8 mouse cellular contexts compared by ENCODE assay signal in genomic region chr17:35393864-35394800, GRCm38 (mm10). TPM values are rescaled to one million over a fixed set of nuclear protein-coding genes. Genes with fewer than 3 reads are reported as not detected.
DNase-seq lines count a peak whose midpoint lies in the region; ATAC-seq and TF ChIP-seq lines count a peak whose summit lies in the region.
"Not testable (repeated sequence)": the region's sequence is repeated elsewhere in the genome, so short reads cannot be mapped to it uniquely, and the experiment has no call there.

No protein-coding gene starts in this region.

- not testable (repeated sequence) for H3K36me3 ChIP-seq in embryonic facial prominence, embryonic 13.5 days; lung, embryonic 14.5 days (ENCODE audit: insufficient read depth); stomach, embryonic 16.5 days (ENCODE audit: control insufficient read depth, insufficient read depth, low read length)

- not testable (repeated sequence) for H3K27ac ChIP-seq in embryonic facial prominence, embryonic 13.5 days; lung, embryonic 14.5 days (ENCODE audit: low read depth); stomach, embryonic 16.5 days (ENCODE audit: low read length)

- TF ChIP-seq CTCF in lung, embryonic 14.5 days (IDR thresholded peaks at IDR 0.05; ENCODE audit: low read depth): not testable (repeated sequence)

- H3K9ac ChIP-seq in embryonic facial prominence, embryonic 13.5 days; lung, embryonic 14.5 days; stomach, embryonic 16.5 days (ENCODE audit: low read length): not testable (repeated sequence)

- not testable (repeated sequence) for ATAC-seq in embryonic facial prominence, embryonic 13.5 days (ENCODE audit: insufficient number of reproducible peaks, insufficient read depth, low FRiP score, low TSS enrichment, low read depth)
- ATAC-seq in lung, embryonic 14.5 days (ENCODE audit: insufficient read depth): peak; percentile 80; the same call in 1 of the 2 replicates
- peak; percentile 97 for ATAC-seq in monocyte, adult 5-6 weeks (replicated peaks; ENCODE audit: insufficient number of reproducible peaks, low FRiP score, low TSS enrichment, poor library complexity, severe bottlenecking)
- ATAC-seq in stomach, embryonic 16.5 days (ENCODE audit: insufficient read depth, low FRiP score): peak; percentile 77

- 2% methylated on average over 49 of the region's 75 CpGs for WGBS in embryonic facial prominence, embryonic 13.5 days
- WGBS in lung, embryonic 14.5 days: 2% methylated on average over 55 of the region's 75 CpGs
- 2% methylated on average over 51 of the region's 75 CpGs for WGBS in stomach, embryonic 16.5 days

- peaks cover 21% of the 10 kb centered on the region for H3K27me3 ChIP-seq in embryonic facial prominence, embryonic 13.5 days
- H3K27me3 ChIP-seq in lung, embryonic 14.5 days (ENCODE audit: insufficient read depth, low read length); stomach, embryonic 16.5 days (ENCODE audit: control insufficient read depth, insufficient read depth, low read length): not testable (repeated sequence)

- peak overlapping the region; percentile 52 for H3K4me2 ChIP-seq in embryonic facial prominence, embryonic 13.5 days
- peak overlapping the region; percentile 48 for H3K4me2 ChIP-seq in lung, embryonic 14.5 days
- peak overlapping the region; percentile 42 for H3K4me2 ChIP-seq in stomach, embryonic 16.5 days (ENCODE audit: low read depth, low read length)

- peak; percentile 35 to 59 for DNase-seq in adrenal gland, adult (ENCODE audit: inconsistent age in 2 of 2, low spot score in 1 of 2)
- DNase-seq in heart, adult 8-10 months (ENCODE audit: low spot score): peak; percentile 21
- peak; percentile 46 for DNase-seq in induced T-regulatory cell, adult 2 months (ENCODE audit: low read depth)
- DNase-seq in kidney, postnatal 4 days: peak; percentile 21 to 31
- not testable (repeated sequence) for DNase-seq in lung, embryonic 14.5 days

- H3K4me1 ChIP-seq in embryonic facial prominence, embryonic 13.5 days; lung, embryonic 14.5 days (ENCODE audit: insufficient read depth); stomach, embryonic 16.5 days (ENCODE audit: control insufficient read depth, insufficient read depth, low read length): not testable (repeated sequence)

- H3K9me3 ChIP-seq in embryonic facial prominence, embryonic 13.5 days; lung, embryonic 14.5 days (ENCODE audit: low read depth, low read length); stomach, embryonic 16.5 days (replicated peaks; ENCODE audit: control insufficient read depth, low read length): not testable (repeated sequence)

- peak overlapping the region; percentile 27 for H3K4me3 ChIP-seq in embryonic facial prominence, embryonic 13.5 days
- peak overlapping the region; percentile 20; the same call in 1 of the 2 replicates for H3K4me3 ChIP-seq in lung, embryonic 14.5 days (ENCODE audit: low read depth, low read length)
- H3K4me3 ChIP-seq in stomach, embryonic 16.5 days (replicated peaks; ENCODE audit: low read length): peak overlapping the region; percentile 25; the same call in 1 of the 2 replicates

RNA-seq across cellular contexts. Expression of gene H2-Q4, which starts 14.7 kb away (rescaled TPM):
- 1.6 and 2.1 TPM in 2 replicates for polyA plus RNA-seq in embryonic facial prominence, embryonic 13.5 days (2015; fragmentation: Nextera tagmentation; extraction: Ambion mirVana)
- 10 to 100 TPM; 14.6 to 22.3 (median 16.7) TPM for total RNA-seq in heart, adult 8-10 months (2022)
- polyA plus RNA-seq in lung, embryonic 14.5 days (2014; fragmentation: Nextera tagmentation; extraction: Ambion mirVana): 5.0 and 6.0 TPM in 2 replicates
- 159 to 219 TPM (median 177 TPM) in 3 replicates for total RNA-seq in monocyte, adult 5-6 weeks (2017)
- polyA plus RNA-seq in stomach, embryonic 16.5 days (2015; fragmentation: Nextera tagmentation; extraction: Ambion mirVana): 2.2 and 2.6 TPM in 2 replicates

RNA-seq across cellular contexts. Expression of gene H2-Q6, which starts 30.5 kb away (rescaled TPM):
- 0.28 and 0.55 TPM in 2 replicates for polyA plus RNA-seq in embryonic facial prominence, embryonic 13.5 days (2015; fragmentation: Nextera tagmentation; extraction: Ambion mirVana)
- 1 to 10 TPM; 3.8 to 8.0 (median 4.4) TPM for total RNA-seq in heart, adult 8-10 months (2022)
- polyA plus RNA-seq in lung, embryonic 14.5 days (2014; fragmentation: Nextera tagmentation; extraction: Ambion mirVana): 0.54 and 0.61 TPM in 2 replicates
- 235 to 503 TPM (median 268 TPM) in 3 replicates for total RNA-seq in monocyte, adult 5-6 weeks (2017)
- 0.86 and 1.1 TPM in 2 replicates for polyA plus RNA-seq in stomach, embryonic 16.5 days (2015; fragmentation: Nextera tagmentation; extraction: Ambion mirVana)

RNA-seq across cellular contexts. Expression of gene H2-Q7, which starts 44.8 kb away (rescaled TPM):
- polyA plus RNA-seq in embryonic facial prominence, embryonic 13.5 days (2015; fragmentation: Nextera tagmentation; extraction: Ambion mirVana): 1.6 and 3.3 TPM in 2 replicates
- 1 to 10 TPM; 2.5 to 4.7 (median 3.2) TPM for total RNA-seq in heart, adult 8-10 months (2022)
- polyA plus RNA-seq in lung, embryonic 14.5 days (2014; fragmentation: Nextera tagmentation; extraction: Ambion mirVana): 6.9 and 7.3 TPM in 2 replicates
- total RNA-seq in monocyte, adult 5-6 weeks (2017): 209 to 404 TPM (median 224 TPM) in 3 replicates
- 3.6 and 4.2 TPM in 2 replicates for polyA plus RNA-seq in stomach, embryonic 16.5 days (2015; fragmentation: Nextera tagmentation; extraction: Ambion mirVana)

RNA-seq across cellular contexts. Expression of gene H2-Q2, which starts 52.1 kb away (rescaled TPM):
- 1.2 TPM in 1 of 2 replicates, not detected in the other for polyA plus RNA-seq in embryonic facial prominence, embryonic 13.5 days (2015; fragmentation: Nextera tagmentation; extraction: Ambion mirVana)
- 1 to 10 TPM in 2 of 4 experiments, under 1 TPM in 2; 0.84 to 1.3 (median 1.1) TPM for total RNA-seq in heart, adult 8-10 months (2022)
- 9.5 and 10.8 TPM in 2 replicates for polyA plus RNA-seq in lung, embryonic 14.5 days (2014; fragmentation: Nextera tagmentation; extraction: Ambion mirVana)
- total RNA-seq in monocyte, adult 5-6 weeks (2017): not detected in 3 replicates
- 15.0 and 16.3 TPM in 2 replicates for polyA plus RNA-seq in stomach, embryonic 16.5 days (2015; fragmentation: Nextera tagmentation; extraction: Ambion mirVana)
